Mouse (Mus musculus) gonadal fat pad, adult 2 months (tissue): ENCODE results near the gene Pde4d. TPM values are rescaled to one million over a fixed set of nuclear protein-coding genes. Genes with fewer than 3 reads are reported as not detected.

Experiments
- DNase-seq: peaks from one replicate; pipeline ENCODE4 v3.0.0-alpha.2; 2012; ENCODE audit warnings: low read depth
- polyA plus RNA-seq: library from polyadenylated mRNA; depleted of rRNA; stranded (reverse); fragments of >200 nt; gene quantifications from 2 replicates; pipeline ENCODE4 v1.2.3, GENCODE M21; 2012

Pde4d gene
- polyA plus RNA-seq, 1 experiment = 10.0 TPM

GRCm38 (mm10) chr13:109756854-109757253, 1307.1 kb downstream of the Pde4d start:
- DNase-seq = no peak

GRCm38 (mm10) chr13:109759201-109759600, 1309.5 kb downstream of the Pde4d start:
- no peak for DNase-seq

GRCm38 (mm10) chr13:109761081-109761480, 1311.3 kb downstream of the Pde4d start:
- DNase-seq = no peak

GRCm38 (mm10) chr13:109774791-109775190, 1325.0 kb downstream of the Pde4d start:
- no peak for DNase-seq

- DNase-seq = no peak
These were observed 1325.4 kb downstream of the Pde4d start for GRCm38 (mm10) chr13:109775197-109775596.

GRCm38 (mm10) chr13:109776116-109776515, 1326.4 kb downstream of the Pde4d start:
- peak; percentile 37 for DNase-seq

GRCm38 (mm10) chr13:109776995-109777394, 1327.2 kb downstream of the Pde4d start:
- DNase-seq = no peak

- no peak for DNase-seq
These were observed 1327.7 kb downstream of the Pde4d start for GRCm38 (mm10) chr13:109777441-109777840.

GRCm38 (mm10) chr13:109778297-109778835, 1328.6 kb downstream of the Pde4d start:
- no peak for DNase-seq

- DNase-seq = no peak
These were observed 1331.7 kb downstream of the Pde4d start for GRCm38 (mm10) chr13:109781466-109781865.

- no peak for DNase-seq
These were observed 1338.9 kb downstream of the Pde4d start for GRCm38 (mm10) chr13:109788604-109789003.

- no peak for DNase-seq
These were observed 1339.4 kb downstream of the Pde4d start for GRCm38 (mm10) chr13:109789151-109789550.

GRCm38 (mm10) chr13:109790045-109790715, 1340.4 kb downstream of the Pde4d start:
- DNase-seq = no peak

GRCm38 (mm10) chr13:109793918-109794317, 1344.2 kb downstream of the Pde4d start:
- no peak for DNase-seq

- DNase-seq = no peak
These were observed 1348.9 kb downstream of the Pde4d start for GRCm38 (mm10) chr13:109798651-109799050.

- no peak for DNase-seq
These were observed 1352.5 kb downstream of the Pde4d start for GRCm38 (mm10) chr13:109802201-109802600.

- no peak for DNase-seq
These were observed 1356.6 kb downstream of the Pde4d start for GRCm38 (mm10) chr13:109806193-109806966.

- no peak for DNase-seq
These were observed 1357.3 kb downstream of the Pde4d start for GRCm38 (mm10) chr13:109807036-109807435.

- no peak for DNase-seq
These were observed 1357.7 kb downstream of the Pde4d start for GRCm38 (mm10) chr13:109807446-109807845.

- no peak for DNase-seq
These were observed 1358.3 kb downstream of the Pde4d start for GRCm38 (mm10) chr13:109808039-109808438.

- DNase-seq = no peak
These were observed 1359.2 kb downstream of the Pde4d start for GRCm38 (mm10) chr13:109808946-109809345.

GRCm38 (mm10) chr13:109809646-109810045, 1359.9 kb downstream of the Pde4d start:
- DNase-seq = no peak

- DNase-seq = no peak
These were observed 1364.2 kb downstream of the Pde4d start for GRCm38 (mm10) chr13:109813924-109814323.
